Mouse (Mus musculus): Measurements from ENCODE around the gene Mipep. TPM values are rescaled to one million over a fixed set of nuclear protein-coding genes. Genes with fewer than 3 reads are reported as not detected.

The Mipep gene
- polyA plus RNA-seq, 1 experiment = 18.6 TPM

DNA sequence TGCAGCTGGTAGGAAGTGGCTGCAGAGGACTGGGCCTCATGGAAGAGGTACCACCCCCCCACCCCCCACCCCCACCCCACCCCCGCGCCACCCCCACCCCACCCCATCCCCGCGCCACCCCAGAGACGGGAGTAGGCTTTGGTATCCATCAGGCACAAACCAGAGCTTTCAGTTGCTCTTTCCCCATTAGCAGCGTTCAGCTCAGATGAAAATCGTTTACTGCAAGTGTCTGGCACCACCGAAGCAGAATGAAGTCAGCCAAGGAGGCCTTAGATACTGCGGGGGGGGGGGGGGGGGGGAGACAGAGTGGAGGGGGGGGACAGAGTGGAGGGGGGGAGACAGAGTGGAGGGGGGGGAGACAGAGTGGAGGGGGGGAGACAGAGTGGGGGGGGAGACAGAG, 45.2 kb upstream of the Mipep start:
- no peak for DNase-seq
- 15% methylated on average over 9 of the region's 9 CpGs for WGBS
- Histone ChIP-seq H3K27me3 (replicated peaks; ENCODE audit: control insufficient read depth, insufficient read depth, low read length) (no peaks in the 10 kb centered on the region), H3K27ac (ENCODE audit: insufficient read depth, low read depth, low read length) (no peak overlapping the region), H3K36me3 (ENCODE audit: control insufficient read depth, insufficient read depth, low read length) (no peaks in the 10 kb centered on the region), H3K4me3 (ENCODE audit: insufficient read depth, low read depth, low read length) (no peak overlapping the region), H3K4me1 (ENCODE audit: control insufficient read depth, insufficient read depth, low read length) (peaks cover 18% of the 10 kb centered on the region)
- TF ChIP-seq POLR2A (IDR thresholded peaks at IDR 0.05; ENCODE audit: low read depth, low read length) = no peak
- TF ChIP-seq CTCF (conservative IDR thresholded peaks at IDR 0.05; ENCODE audit: insufficient read depth, insufficient read length, low read depth, low read length) = no peak

- no peak overlapping the region for H3K4me3 ChIP-seq (ENCODE audit: insufficient read depth, low read depth, low read length)
- WGBS = 72% methylated on average over 12 of the region's 12 CpGs
- DNase-seq = no peak
- no peak overlapping the region for H3K27ac ChIP-seq (ENCODE audit: insufficient read depth, low read depth, low read length)
- H3K4me1 ChIP-seq (ENCODE audit: control insufficient read depth, insufficient read depth, low read length) = peaks cover 18% of the 10 kb centered on the region
- no peaks in the 10 kb centered on the region for H3K27me3 ChIP-seq (replicated peaks; ENCODE audit: control insufficient read depth, insufficient read depth, low read length)
- TF ChIP-seq CTCF (conservative IDR thresholded peaks at IDR 0.05; ENCODE audit: insufficient read depth, insufficient read length, low read depth, low read length) (no peak), POLR2A (IDR thresholded peaks at IDR 0.05; ENCODE audit: low read depth, low read length) (no peak)
- no peaks in the 10 kb centered on the region for H3K36me3 ChIP-seq (ENCODE audit: control insufficient read depth, insufficient read depth, low read length)
Measured at GRCm38 (mm10) chr14:60739616-60740015, 44.8 kb upstream of the Mipep start.

GRCm38 (mm10) chr14:60740507-60740906, 43.9 kb upstream of the Mipep start:
- H3K4me1 ChIP-seq (ENCODE audit: control insufficient read depth, insufficient read depth, low read length) = peaks cover 15% of the 10 kb centered on the region
- no peaks in the 10 kb centered on the region for H3K27me3 ChIP-seq (replicated peaks; ENCODE audit: control insufficient read depth, insufficient read depth, low read length)
- 73% methylated on average over 5 of the region's 5 CpGs for WGBS
- DNase-seq = no peak
- no peak overlapping the region for H3K4me3 ChIP-seq (ENCODE audit: insufficient read depth, low read depth, low read length)
- H3K36me3 ChIP-seq (ENCODE audit: control insufficient read depth, insufficient read depth, low read length) = no peaks in the 10 kb centered on the region
- no peak overlapping the region; the same call in 1 of the 2 replicates for H3K27ac ChIP-seq (ENCODE audit: insufficient read depth, low read depth, low read length)
- TF ChIP-seq CTCF (conservative IDR thresholded peaks at IDR 0.05; ENCODE audit: insufficient read depth, insufficient read length, low read depth, low read length) (no peak), POLR2A (IDR thresholded peaks at IDR 0.05; ENCODE audit: low read depth, low read length) (no peak)

GRCm38 (mm10) chr14:60741033-60741432, 43.3 kb upstream of the Mipep start:
- H3K36me3 ChIP-seq (ENCODE audit: control insufficient read depth, insufficient read depth, low read length) = 0 out of 2 replicates have a peak, but pooled peaks cover 2% of the 10 kb centered on the region
- no peak overlapping the region for H3K4me3 ChIP-seq (ENCODE audit: insufficient read depth, low read depth, low read length)
- H3K27me3 ChIP-seq (replicated peaks; ENCODE audit: control insufficient read depth, insufficient read depth, low read length) = no peaks in the 10 kb centered on the region
- DNase-seq = no peak
- H3K27ac ChIP-seq (ENCODE audit: insufficient read depth, low read depth, low read length) = peak overlapping the region; percentile 38; the same call in 1 of the 2 replicates
- peaks cover 15% of the 10 kb centered on the region for H3K4me1 ChIP-seq (ENCODE audit: control insufficient read depth, insufficient read depth, low read length)
- no peak for TF ChIP-seq POLR2A (IDR thresholded peaks at IDR 0.05; ENCODE audit: low read depth, low read length)
- no peak for TF ChIP-seq CTCF (conservative IDR thresholded peaks at IDR 0.05; ENCODE audit: insufficient read depth, insufficient read length, low read depth, low read length)
- 48% methylated on average over 8 of the region's 8 CpGs for WGBS

DNA sequence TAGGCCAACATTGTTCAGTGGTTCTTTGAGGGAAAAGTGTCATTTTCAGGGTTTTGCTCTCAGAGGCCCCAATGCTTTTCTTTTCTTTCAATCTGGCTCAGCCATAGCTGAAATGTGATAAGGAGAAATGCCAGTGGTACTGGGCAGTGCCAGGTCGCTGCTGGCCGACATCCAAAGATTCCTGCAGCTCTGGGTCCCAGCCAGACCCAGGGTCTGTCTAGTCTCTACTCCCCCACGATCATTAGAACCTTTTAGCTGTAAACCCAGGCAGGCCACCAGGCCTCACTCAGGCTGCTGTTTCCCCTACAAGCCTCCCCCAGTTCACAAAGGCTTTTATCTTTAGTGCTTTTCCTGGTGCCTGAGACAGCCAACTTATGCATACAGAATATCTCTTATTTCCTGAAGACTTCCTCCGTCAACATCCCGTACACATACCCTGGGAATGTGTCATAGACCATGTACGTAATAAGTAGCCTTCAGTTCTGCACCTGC, 42.8 kb upstream of the Mipep start:
- 40% methylated on average over 6 of the region's 6 CpGs for WGBS
- H3K27me3 ChIP-seq (replicated peaks; ENCODE audit: control insufficient read depth, insufficient read depth, low read length) = no peaks in the 10 kb centered on the region
- no peak for TF ChIP-seq CTCF (conservative IDR thresholded peaks at IDR 0.05; ENCODE audit: insufficient read depth, insufficient read length, low read depth, low read length)
- TF ChIP-seq POLR2A (IDR thresholded peaks at IDR 0.05; ENCODE audit: low read depth, low read length) = no peak
- peak; percentile 46 for DNase-seq
- 0 out of 2 replicates have a peak, but pooled peaks cover 2% of the 10 kb centered on the region for H3K36me3 ChIP-seq (ENCODE audit: control insufficient read depth, insufficient read depth, low read length)
- no peak overlapping the region for H3K4me3 ChIP-seq (ENCODE audit: insufficient read depth, low read depth, low read length)
- H3K27ac ChIP-seq (ENCODE audit: insufficient read depth, low read depth, low read length) = peak overlapping the region; percentile 38
- peaks cover 10% of the 10 kb centered on the region for H3K4me1 ChIP-seq (ENCODE audit: control insufficient read depth, insufficient read depth, low read length)

- H3K27ac ChIP-seq (ENCODE audit: insufficient read depth, low read depth, low read length) = no peak overlapping the region
- 0 out of 2 replicates have a peak, but pooled peaks cover 2% of the 10 kb centered on the region for H3K36me3 ChIP-seq (ENCODE audit: control insufficient read depth, insufficient read depth, low read length)
- TF ChIP-seq POLR2A (IDR thresholded peaks at IDR 0.05; ENCODE audit: low read depth, low read length) (no peak), CTCF (conservative IDR thresholded peaks at IDR 0.05; ENCODE audit: insufficient read depth, insufficient read length, low read depth, low read length) (no peak)
- H3K27me3 ChIP-seq (replicated peaks; ENCODE audit: control insufficient read depth, insufficient read depth, low read length) = no peaks in the 10 kb centered on the region
- H3K4me1 ChIP-seq (ENCODE audit: control insufficient read depth, insufficient read depth, low read length) = peaks cover 9% of the 10 kb centered on the region
- WGBS = 83% methylated on average over 9 of the region's 9 CpGs
- H3K4me3 ChIP-seq (ENCODE audit: insufficient read depth, low read depth, low read length) = no peak overlapping the region
- DNase-seq = no peak
Measured at GRCm38 (mm10) chr14:60743681-60744080, 40.7 kb upstream of the Mipep start.

GRCm38 (mm10) chr14:60745201-60745600, 39.2 kb upstream of the Mipep start:
- no peaks in the 10 kb centered on the region for H3K27me3 ChIP-seq (replicated peaks; ENCODE audit: control insufficient read depth, insufficient read depth, low read length)
- peaks cover 9% of the 10 kb centered on the region for H3K4me1 ChIP-seq (ENCODE audit: control insufficient read depth, insufficient read depth, low read length)
- TF ChIP-seq POLR2A (IDR thresholded peaks at IDR 0.05; ENCODE audit: low read depth, low read length) = no peak
- no peak for TF ChIP-seq CTCF (conservative IDR thresholded peaks at IDR 0.05; ENCODE audit: insufficient read depth, insufficient read length, low read depth, low read length)
- DNase-seq = no peak
- 80% methylated on average over 6 of the region's 6 CpGs for WGBS
- H3K36me3 ChIP-seq (ENCODE audit: control insufficient read depth, insufficient read depth, low read length) = peaks cover 2% of the 10 kb centered on the region; the same call in 1 of the 2 replicates
- H3K27ac ChIP-seq (ENCODE audit: insufficient read depth, low read depth, low read length) = no peak overlapping the region
- no peak overlapping the region for H3K4me3 ChIP-seq (ENCODE audit: insufficient read depth, low read depth, low read length)

Data from kidney, adult 2 months (tissue).